Mouse (Mus musculus): ENCODE results near the gene Igfbp3.
A peak's percentile ranks its signal among the peaks of the same experiment; 100 is the strongest.

The Igfbp3 gene

DNA sequence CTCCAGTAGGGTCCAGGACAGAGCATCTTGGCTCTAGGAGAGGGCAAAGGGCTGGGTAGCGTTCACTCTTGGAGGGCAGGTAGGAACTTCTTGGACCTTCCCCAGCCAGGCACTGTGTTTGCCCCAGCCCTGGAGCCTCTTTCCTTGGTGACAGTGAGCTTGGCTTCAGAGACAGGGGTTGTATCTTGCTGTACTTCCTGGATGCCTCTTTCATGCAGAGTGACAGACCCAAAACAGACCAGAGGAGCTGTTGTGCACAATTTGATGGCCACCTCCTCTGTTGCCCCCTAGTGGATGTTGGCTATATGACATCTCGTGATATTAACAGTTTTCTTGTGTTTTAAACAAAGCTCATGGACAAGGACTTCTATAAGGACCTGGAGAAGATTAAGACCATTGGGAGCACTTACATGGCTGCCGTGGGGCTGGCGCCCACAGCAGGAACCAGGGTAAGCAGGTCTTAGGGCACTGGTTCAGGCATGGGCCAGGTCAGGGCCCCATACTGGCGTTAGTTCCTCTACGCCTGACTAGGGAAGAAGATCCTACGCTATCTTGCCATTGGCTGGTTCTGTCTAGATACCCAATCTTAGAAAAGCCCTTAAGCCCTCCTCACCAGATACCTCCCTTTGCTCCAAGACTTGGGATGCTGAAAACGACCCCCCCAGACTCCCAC lies 52.1 kb downstream of the Igfbp3 start:
- DNase-seq (ENCODE audit: low spot score), result peak; percentile 12

DNA sequence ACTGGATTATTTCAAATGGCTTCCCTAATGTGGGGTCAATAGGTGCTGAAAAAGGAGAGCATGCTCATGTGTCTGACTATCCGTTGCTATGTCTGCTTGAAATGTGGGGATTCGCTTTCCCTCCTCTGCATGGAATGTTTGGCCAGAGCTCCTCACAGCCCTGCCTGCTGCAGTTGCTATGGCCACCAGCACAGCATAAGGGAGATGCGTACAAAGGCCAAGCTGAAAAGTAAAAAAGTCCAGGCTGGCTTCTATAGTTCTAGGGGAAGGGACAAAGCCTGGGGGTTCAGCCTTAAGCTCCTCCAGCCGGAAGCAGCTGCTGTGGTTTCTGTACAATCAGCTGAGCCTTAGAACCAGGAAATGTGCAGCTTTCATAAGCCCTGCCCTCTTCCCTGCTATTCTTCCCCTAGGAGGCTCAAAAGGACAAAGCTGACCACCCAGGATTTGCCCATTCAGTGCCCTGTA lies 53.1 kb downstream of the Igfbp3 start:
- no peak for DNase-seq (ENCODE audit: low spot score)

DNA sequence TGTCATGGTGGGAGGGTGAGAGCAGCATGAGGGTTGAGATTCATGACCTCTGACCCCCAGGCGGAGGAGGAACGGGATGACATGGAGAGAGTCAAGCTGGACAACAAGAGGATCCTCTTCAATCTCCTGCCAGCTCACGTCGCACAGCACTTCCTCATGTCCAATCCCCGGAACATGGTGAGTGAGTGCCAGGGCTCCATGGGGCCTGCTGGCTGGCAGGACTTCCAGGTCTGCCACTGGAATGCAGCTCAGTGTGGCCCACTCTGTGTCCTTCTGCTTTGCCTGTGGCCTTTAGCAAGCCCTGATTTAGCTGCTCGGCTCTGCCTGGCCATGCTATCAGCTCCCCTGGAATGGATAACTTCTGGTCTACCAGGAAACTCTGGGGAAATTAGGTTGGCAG lies 53.6 kb downstream of the Igfbp3 start:
- DNase-seq (ENCODE audit: low spot score), result no peak

DNA sequence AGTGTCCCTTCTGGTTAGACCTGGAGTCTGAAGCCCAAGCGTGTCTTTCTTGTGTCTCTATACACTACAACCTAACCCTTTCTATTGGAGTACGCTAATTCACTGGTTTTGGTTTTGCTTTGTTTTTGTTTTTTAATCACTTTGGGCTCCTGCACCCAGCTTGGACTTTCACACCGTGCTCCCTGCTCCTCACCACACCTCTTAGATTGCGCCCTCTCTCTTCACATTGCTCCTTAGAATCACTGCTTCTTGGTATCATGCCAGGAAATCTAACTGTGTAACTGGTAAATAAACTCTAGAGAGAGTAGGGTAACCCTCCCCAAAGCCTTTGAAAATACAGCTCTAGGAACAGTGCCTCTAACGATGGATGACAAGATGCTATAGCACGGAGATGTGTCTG lies 55.5 kb downstream of the Igfbp3 start:
- no peak for DNase-seq (ENCODE audit: low spot score)

DNA sequence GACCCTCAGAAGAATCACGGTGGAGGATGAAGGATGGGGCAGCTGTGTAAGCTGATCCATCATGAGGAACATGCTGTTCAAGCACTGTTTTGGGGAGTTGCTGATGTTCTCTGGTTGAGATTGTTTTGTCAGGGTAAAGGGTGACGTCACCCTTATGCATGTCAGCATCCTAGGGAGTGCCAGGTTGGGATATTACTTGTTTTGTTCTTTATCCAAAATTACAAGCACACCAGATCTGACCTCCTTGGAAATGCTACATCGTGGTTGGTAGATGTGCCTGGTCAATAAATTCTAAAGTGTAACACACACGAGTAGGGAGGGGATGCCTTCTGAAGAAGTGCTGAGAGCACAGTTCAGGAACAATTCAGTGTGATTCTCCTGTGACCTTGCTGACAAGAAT lies 57.3 kb downstream of the Igfbp3 start:
- no peak for DNase-seq (ENCODE audit: low spot score)
